Mouse (Mus musculus) G1E-ER4 (cell line): ENCODE data around the gene Cd44. TPM values are rescaled to one million over a fixed set of nuclear protein-coding genes. Genes with fewer than 3 reads are reported as not detected.

ENCODE experiments used
- GATA1 ChIP-seq: IDR thresholded peaks from one replicate; pipeline ENCODE4 v1.8.0; 2012; ENCODE audit warnings: low read length, inconsistent platforms
- polyA plus RNA-seq: library from polyadenylated mRNA; stranded (reverse); fragments of >175 nt; gene quantifications from 2 replicates; pipeline ENCODE4 v1.2.3, GENCODE M21; 2012

The Cd44 gene
- polyA plus RNA-seq, 1 experiment: 2.4 TPM

GRCm38 (mm10) chr2:102864695-102865353, 36.6 kb downstream of the Cd44 start:
- TF ChIP-seq GATA1: no peak

- TF ChIP-seq GATA1: no peak
These were observed 37.4 kb downstream of the Cd44 start for GRCm38 (mm10) chr2:102864036-102864435.

GRCm38 (mm10) chr2:102863583-102863982, 37.9 kb downstream of the Cd44 start:
- no peak for TF ChIP-seq GATA1

GRCm38 (mm10) chr2:102862706-102863105, 38.8 kb downstream of the Cd44 start:
- TF ChIP-seq GATA1: no peak

GRCm38 (mm10) chr2:102858271-102858670, 43.2 kb downstream of the Cd44 start:
- TF ChIP-seq GATA1: no peak

GRCm38 (mm10) chr2:102853297-102853696, 48.2 kb downstream of the Cd44 start:
- TF ChIP-seq GATA1: no peak

- TF ChIP-seq GATA1: no peak
These were observed 49.5 kb downstream of the Cd44 start for GRCm38 (mm10) chr2:102851936-102852477.

- TF ChIP-seq GATA1: no peak
These were observed 51.4 kb downstream of the Cd44 start for GRCm38 (mm10) chr2:102850026-102850425.

GRCm38 (mm10) chr2:102848811-102849433, 52.5 kb downstream of the Cd44 start:
- TF ChIP-seq GATA1: no peak

- no peak for TF ChIP-seq GATA1
These were observed 60.2 kb downstream of the Cd44 start for GRCm38 (mm10) chr2:102841231-102841630.

GRCm38 (mm10) chr2:102838179-102838578, 63.3 kb downstream of the Cd44 start:
- no peak for TF ChIP-seq GATA1

- TF ChIP-seq GATA1: no peak
These were observed 69.9 kb downstream of the Cd44 start for GRCm38 (mm10) chr2:102831547-102831946.

GRCm38 (mm10) chr2:102829201-102829600, 72.3 kb downstream of the Cd44 start:
- TF ChIP-seq GATA1: no peak

- no peak for TF ChIP-seq GATA1
These were observed 73.1 kb downstream of the Cd44 start for GRCm38 (mm10) chr2:102828381-102828780.

GRCm38 (mm10) chr2:102827841-102828240, 73.6 kb downstream of the Cd44 start:
- no peak for TF ChIP-seq GATA1

- TF ChIP-seq GATA1: no peak
These were observed 75.4 kb downstream of the Cd44 start for GRCm38 (mm10) chr2:102825961-102826633.
